Comparison of ENCODE assay signal across 8 mouse cellular contexts in the genomic region with DNA sequence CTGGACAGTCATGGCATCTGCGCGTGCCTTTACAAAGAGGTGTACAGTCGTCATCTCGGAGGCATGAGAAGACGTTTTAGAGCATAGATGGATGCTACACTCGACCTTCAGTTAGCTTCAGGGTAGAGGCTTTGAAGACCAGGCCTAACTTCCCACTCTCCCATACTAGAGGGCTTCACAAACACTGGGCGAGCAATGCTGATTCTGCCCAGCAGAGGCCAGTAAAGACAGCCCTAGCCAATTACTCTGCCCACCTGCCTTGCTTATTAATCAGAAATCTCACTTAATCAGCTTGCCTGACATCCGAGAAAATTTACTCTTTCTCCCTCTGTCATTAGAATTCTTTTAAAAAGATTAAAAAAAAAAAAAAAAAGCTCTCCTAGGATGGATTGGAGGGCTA. TPM values are rescaled to one million over a fixed set of nuclear protein-coding genes. Genes with fewer than 3 reads are reported as not detected.
DNase-seq lines count a peak whose midpoint lies in the region; ATAC-seq lines count a peak whose summit lies in the region.

No protein-coding gene starts in this region.

- ATAC-seq in neural tube, embryonic 15.5 days (ENCODE audit: low FRiP score): peak; percentile 68; the same call in 1 of the 2 replicates
- no peak for ATAC-seq in megakaryocyte, adult 5-6 weeks (ENCODE audit: poor library complexity, severe bottlenecking)

- 39% methylated on average over 8 of the region's 8 CpGs for WGBS in neural tube, embryonic 15.5 days

- H3K27me3 ChIP-seq in neural tube, embryonic 15.5 days (replicated peaks): no peaks in the 10 kb centered on the region

- no peak overlapping the region for H3K27ac ChIP-seq in neural tube, embryonic 15.5 days (replicated peaks)

- 0 out of 2 replicates have a peak, but pooled peaks cover 2% of the 10 kb centered on the region for H3K4me1 ChIP-seq in neural tube, embryonic 15.5 days

- no peak overlapping the region; the same call in 1 of the 2 replicates for H3K4me2 ChIP-seq in neural tube, embryonic 15.5 days

- H3K4me3 ChIP-seq in neural tube, embryonic 15.5 days (replicated peaks): no peak overlapping the region

- H3K36me3 ChIP-seq in neural tube, embryonic 15.5 days: no peaks in the 10 kb centered on the region

- no peaks in the 10 kb centered on the region for H3K9me3 ChIP-seq in neural tube, embryonic 15.5 days (replicated peaks)

- no peak overlapping the region for H3K9ac ChIP-seq in neural tube, embryonic 15.5 days (replicated peaks)

- intact Hi-C loops in gastrocnemius, postnatal 36 days (cut with DNase I): loop anchor here (5.0 to 10.0 kb wide), 2 partner anchors 62 to 160 kb away; no protein-coding TSS in a partner anchor

- DNase-seq in gastrocnemius, postnatal 10 days: peak; percentile 36
- no peak for DNase-seq in gastrocnemius, postnatal 36 days
- peak; percentile 32 for DNase-seq in right cerebral cortex, adult 18-20 months
- no peak for DNase-seq in right cerebral cortex, postnatal 25 days
- DNase-seq in adrenal gland, postnatal 25 days: peak; percentile 22
- peak; percentile 55 to 75 for DNase-seq in kidney, postnatal 25 days

RNA-seq across cellular contexts. Expression of a gene that starts 33.3 kb away (rescaled TPM):
- 1 to 10 TPM; 2.3 to 2.5 TPM for total RNA-seq in gastrocnemius, postnatal 10 days (2021)
- total RNA-seq in gastrocnemius, postnatal 36 days (2021): 1 to 10 TPM in 1 of 2 experiments, under 1 TPM in 1; 0.87 to 2.2 TPM
- 1.3 and 1.6 TPM in 2 replicates for total RNA-seq in adrenal gland, postnatal 25 days (2021)
- 1.1 and 1.2 TPM in 2 replicates for polyA plus RNA-seq in neural tube, embryonic 15.5 days (2015; fragmentation: Nextera tagmentation; extraction: Ambion mirVana)
- 0.29 TPM in 1 of 2 replicates, not detected in the other for total RNA-seq in megakaryocyte, adult 5-6 weeks (2015)
- total RNA-seq in megakaryocyte, adult 5-6 weeks (2017): not detected in 2 replicates

RNA-seq across cellular contexts. Expression of a gene that starts 58.5 kb away (rescaled TPM):
- 10 to 100 TPM; 21.0 to 25.3 TPM for total RNA-seq in gastrocnemius, postnatal 10 days (2021)
- 10 to 100 TPM in 1 of 2 experiments, 1 to 10 TPM in 1; 6.6 to 10.7 TPM for total RNA-seq in gastrocnemius, postnatal 36 days (2021)
- total RNA-seq in adrenal gland, postnatal 25 days (2021): 13.7 and 15.4 TPM in 2 replicates
- 30.2 and 31.0 TPM in 2 replicates for polyA plus RNA-seq in neural tube, embryonic 15.5 days (2015; fragmentation: Nextera tagmentation; extraction: Ambion mirVana)
- total RNA-seq in megakaryocyte, adult 5-6 weeks (2015): 3.8 and 4.0 TPM in 2 replicates
- total RNA-seq in megakaryocyte, adult 5-6 weeks (2017): 3.8 and 4.7 TPM in 2 replicates

Comparison
In these comparisons a context has a peak if more than half of its experiments do, and no peak if none do; other contexts are left out.
1. DNase-seq: peak in gastrocnemius, postnatal 10 days (single experiment), right cerebral cortex, adult 18-20 months (single experiment), adrenal gland, postnatal 25 days (single experiment) and kidney, postnatal 25 days (2 of 2); none in gastrocnemius, postnatal 36 days (0 of 2) and right cerebral cortex, postnatal 25 days (single experiment).